Mouse (Mus musculus): ENCODE data around the gene Retreg3.
A peak's percentile ranks its signal among the peaks of the same experiment; 100 is the strongest.
"Not testable (repeated sequence)": the region's sequence is repeated elsewhere in the genome, so short reads cannot be mapped to it uniquely, and the experiment has no call there.

The Retreg3 gene

GRCm38 (mm10) chr11:101148751-101149150 lies 29.1 kb upstream of the Retreg3 start:
- no peak for DNase-seq (ENCODE audit: low spot score)

- DNase-seq (ENCODE audit: low spot score): no peak
Measured at GRCm38 (mm10) chr11:101146377-101146776, 26.7 kb upstream of the Retreg3 start.

- peak; percentile 88 for DNase-seq (ENCODE audit: low spot score)
Measured at GRCm38 (mm10) chr11:101143338-101144225, 23.9 kb upstream of the Retreg3 start.

GRCm38 (mm10) chr11:101142215-101142967 lies 22.7 kb upstream of the Retreg3 start:
- no peak for DNase-seq (ENCODE audit: low spot score)

GRCm38 (mm10) chr11:101141088-101141487 lies 21.4 kb upstream of the Retreg3 start:
- DNase-seq (ENCODE audit: low spot score): no peak

GRCm38 (mm10) chr11:101140164-101140819 lies 20.6 kb upstream of the Retreg3 start:
- DNase-seq (ENCODE audit: low spot score): peak; percentile 55

- peak; percentile 79 for DNase-seq (ENCODE audit: low spot score)
Measured at GRCm38 (mm10) chr11:101138536-101139181, 19.0 kb upstream of the Retreg3 start.

- DNase-seq (ENCODE audit: low spot score): no peak
Measured at GRCm38 (mm10) chr11:101137000-101137399, 17.3 kb upstream of the Retreg3 start.

GRCm38 (mm10) chr11:101134217-101134865 lies 14.6 kb upstream of the Retreg3 start:
- DNase-seq (ENCODE audit: low spot score): no peak

- no peak for DNase-seq (ENCODE audit: low spot score)
Measured at GRCm38 (mm10) chr11:101133037-101133436, 13.3 kb upstream of the Retreg3 start.

GRCm38 (mm10) chr11:101131701-101132100 lies 12.0 kb upstream of the Retreg3 start:
- DNase-seq (ENCODE audit: low spot score): no peak

- DNase-seq (ENCODE audit: low spot score): no peak
Measured at GRCm38 (mm10) chr11:101131187-101131586, 11.5 kb upstream of the Retreg3 start.

- no peak for DNase-seq (ENCODE audit: low spot score)
Measured at GRCm38 (mm10) chr11:101130056-101130756, 10.5 kb upstream of the Retreg3 start.

- DNase-seq (ENCODE audit: low spot score): no peak
Measured at GRCm38 (mm10) chr11:101128996-101129577, 9.4 kb upstream of the Retreg3 start.

GRCm38 (mm10) chr11:101127075-101127474 lies 7.4 kb upstream of the Retreg3 start:
- no peak for DNase-seq (ENCODE audit: low spot score)

GRCm38 (mm10) chr11:101125008-101125407 lies 5.3 kb upstream of the Retreg3 start:
- DNase-seq (ENCODE audit: low spot score): not testable (repeated sequence)

- DNase-seq (ENCODE audit: low spot score): not testable (repeated sequence)
Measured at GRCm38 (mm10) chr11:101124494-101124893, 4.8 kb upstream of the Retreg3 start.

- no peak for DNase-seq (ENCODE audit: low spot score)
Measured at GRCm38 (mm10) chr11:101120545-101121188, 974 bp upstream of the Retreg3 start.

- no peak for DNase-seq (ENCODE audit: low spot score)
Measured at GRCm38 (mm10) chr11:101119131-101119760, 447 bp downstream of the Retreg3 start.

Measured in MN1 (cell line).